Mouse (Mus musculus) brain, adult 2 months (tissue): ENCODE results near the gene Pgam2.
A peak's percentile ranks its signal among the peaks of the same experiment; 100 is the strongest.

Experiments
- DNase-seq: peaks from one replicate; pipeline ENCODE4 v3.0.0; 2011; ENCODE audit warnings: low read depth, low spot score

Gene Pgam2

DNA sequence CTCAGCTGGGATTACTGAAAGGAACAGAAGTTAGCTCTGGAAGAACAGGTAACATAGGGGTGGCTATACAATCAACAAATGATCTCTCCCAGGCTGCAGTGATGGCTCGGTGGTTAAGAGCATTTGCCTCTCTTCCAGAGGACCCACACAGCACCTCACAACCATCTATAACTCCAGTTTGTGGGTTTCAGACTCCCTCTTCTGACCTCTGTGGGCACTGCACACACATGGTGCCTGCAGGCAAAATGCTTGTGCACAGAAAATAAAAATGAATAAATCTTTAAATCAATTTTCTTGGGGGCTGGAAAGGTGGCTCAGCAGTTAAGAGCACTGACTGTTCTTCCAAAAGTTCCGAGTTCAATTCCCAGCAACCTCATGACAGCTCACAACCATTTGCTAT, 25.1 kb downstream of the Pgam2 start:
- DNase-seq: no peak

DNA sequence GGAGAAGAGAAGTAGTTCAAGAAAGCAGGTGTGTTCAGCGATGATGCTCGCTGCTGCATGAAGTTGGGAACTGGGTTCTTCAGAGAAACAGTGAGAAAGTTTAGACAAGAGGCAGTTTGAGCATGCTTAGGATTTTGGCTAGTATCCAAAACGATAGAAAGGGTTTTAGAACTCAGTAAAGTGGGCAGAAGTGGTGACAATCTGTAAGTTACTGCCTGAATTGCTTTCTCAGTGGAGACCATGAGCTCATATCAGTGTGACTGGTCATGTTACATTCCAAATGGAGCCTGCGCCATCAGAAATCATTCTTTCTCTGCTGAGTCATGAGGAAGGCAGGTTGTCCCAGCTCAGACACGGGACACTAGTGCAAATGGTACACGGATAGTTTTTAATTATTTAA, 37.5 kb downstream of the Pgam2 start:
- DNase-seq: no peak

DNA sequence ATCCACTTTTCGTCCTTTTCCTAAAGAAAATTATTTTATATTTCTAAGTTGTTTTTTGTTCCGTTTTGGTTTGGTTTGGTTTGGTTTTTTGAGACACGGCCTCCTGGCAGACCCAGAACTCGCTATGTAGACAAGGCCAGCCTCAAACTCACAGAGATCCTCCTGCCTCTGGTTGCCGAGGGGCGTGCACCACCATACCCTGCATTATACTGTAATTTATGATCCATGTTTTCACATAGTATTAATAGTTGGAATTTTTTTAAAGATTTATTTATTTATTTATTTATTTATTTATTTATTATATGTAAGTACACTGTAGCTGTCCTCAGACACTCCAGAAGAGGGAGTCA, 40.9 kb downstream of the Pgam2 start:
- DNase-seq: no peak

DNA sequence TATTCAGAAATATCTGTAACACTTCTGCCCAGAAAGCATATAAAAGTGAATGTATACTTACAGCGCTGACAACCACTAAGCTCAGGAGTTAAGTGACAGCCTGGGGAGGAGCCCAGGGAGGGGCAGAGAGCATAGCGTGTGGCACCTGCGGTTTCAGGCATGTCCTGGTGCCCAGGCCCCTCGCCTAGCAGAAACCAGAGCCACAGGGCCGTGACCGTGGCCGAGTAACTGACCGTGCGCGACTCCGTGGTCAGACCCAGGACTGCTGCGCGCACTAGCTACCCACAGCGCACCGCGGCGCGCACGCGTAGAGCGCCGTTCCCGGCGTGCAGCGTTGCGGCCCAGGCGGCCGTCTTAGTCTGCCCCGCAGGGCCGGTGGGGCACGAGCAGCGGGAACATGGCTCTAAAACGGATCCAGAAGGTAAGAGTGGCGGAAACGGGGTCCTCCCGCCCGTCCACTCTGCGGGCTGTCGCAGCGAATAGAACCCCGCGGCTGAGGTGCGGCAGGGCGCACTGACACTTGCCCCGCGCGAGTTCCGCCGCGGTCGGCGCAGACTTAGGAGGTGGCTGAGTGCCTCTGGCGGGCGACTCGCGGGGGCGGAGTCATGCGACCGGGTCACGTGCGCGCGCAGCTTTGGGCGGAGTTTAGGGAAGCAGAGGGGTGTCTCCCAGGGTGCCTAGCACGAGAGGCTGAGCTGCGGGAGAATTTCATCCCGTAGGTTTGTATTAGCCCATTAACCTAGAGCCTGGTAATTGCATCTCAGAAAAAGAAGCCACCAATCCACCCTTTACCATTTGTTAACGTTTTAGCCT, 41.5 kb downstream of the Pgam2 start, which contains the start of gene Urgcp:
TSS of gene Urgcp (minus strand) at position 557 of the 813 bp plus-strand sequence.
- peak; percentile 98 for DNase-seq

DNA sequence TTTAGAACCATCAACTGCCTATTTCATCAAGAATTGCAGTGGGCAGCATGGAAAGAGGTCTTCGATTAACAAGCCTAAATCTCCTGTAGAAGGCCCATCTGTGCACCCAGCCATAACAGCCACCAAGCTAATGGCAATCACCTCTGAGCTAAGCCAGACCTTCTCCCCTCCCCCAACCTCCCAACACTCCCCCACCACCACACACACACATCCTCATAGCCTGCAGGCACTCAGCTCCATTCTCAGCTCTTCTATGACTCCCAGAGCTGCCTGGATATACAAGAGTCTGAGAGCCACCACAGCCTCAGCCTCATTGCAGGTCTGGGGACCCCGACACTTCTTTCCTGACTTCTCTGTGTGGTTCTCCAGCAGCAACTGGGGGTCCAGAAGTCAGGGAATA, 49.8 kb downstream of the Pgam2 start:
- no peak for DNase-seq
